Mouse (Mus musculus) stomach, embryonic 14.5 days (tissue): ENCODE measurements around the gene Cacng4. TPM values are rescaled to one million over a fixed set of nuclear protein-coding genes. Genes with fewer than 3 reads are reported as not detected.

ENCODE experiments used
- ATAC-seq: fragments of 200-750 bp; cut with Nextera tagmentation; 2 replicates; pipeline ENCODE4 v1.8.0; 2017; ENCODE audit warnings: low read depth, moderate TSS enrichment; ENCODE audit not compliant: insufficient number of reproducible peaks, insufficient read depth, low FRiP score
- H3K27ac ChIP-seq: fragments of 300-500 bp; sonication (generic); 2 replicates; pipeline ENCODE4 v1.5.1; 2014; ENCODE audit warnings: mild to moderate bottlenecking, low read length, moderate library complexity, mixed read lengths
- H3K27me3 ChIP-seq: fragments of 300-500 bp; sonication (generic); 2 replicates; pipeline ENCODE4 v1.6.1; 2014; ENCODE audit warnings: low read length, control low read depth, mixed read lengths; ENCODE audit not compliant: control insufficient read depth, insufficient read depth
- H3K36me3 ChIP-seq: fragments of 300-500 bp; sonication (generic); 2 replicates; pipeline ENCODE4 v1.6.1; 2014; ENCODE audit warnings: mild to moderate bottlenecking, control low read depth, low read length, moderate library complexity, mixed read lengths; ENCODE audit not compliant: control insufficient read depth, insufficient read depth
- H3K4me1 ChIP-seq: fragments of 300-500 bp; sonication (generic); 2 replicates; pipeline ENCODE4 v1.6.1; 2014; ENCODE audit warnings: low read length, control low read depth, mixed read lengths; ENCODE audit not compliant: control insufficient read depth, insufficient read depth
- H3K4me2 ChIP-seq: fragments of 300-500 bp; sonication (generic); replicated peaks from 2 replicates; pipeline ENCODE4 v1.6.1; 2014; ENCODE audit warnings: low read depth, low read length, control low read depth
- H3K4me3 ChIP-seq: fragments of 300-500 bp; sonication (generic); 2 replicates; pipeline ENCODE4 v1.5.1; 2014; ENCODE audit warnings: low read depth, low read length, control low read depth
- H3K9ac ChIP-seq: fragments of 300-500 bp; sonication (generic); replicated peaks from 2 replicates; pipeline ENCODE4 v1.6.1; 2014; ENCODE audit warnings: low read depth, mild to moderate bottlenecking, control low read depth, low read length, moderate library complexity, mixed read lengths
- H3K9me3 ChIP-seq: fragments of 300-500 bp; sonication (generic); 2 replicates; pipeline ENCODE4 v1.6.1; 2016; ENCODE audit warnings: low read depth, low read length, control low read depth; ENCODE audit not compliant: control insufficient read depth
- WGBS: fragments of 180-500 bp; shearing (Covaris S2); extraction: QIAGEN DNeasy Blood & Tissue Kit; methylation state at CpG from one replicate; pipeline ENCODE4 v1.1.7; 2014; 5-methylcytosine and 5-hydroxymethylcytosine counted together
- polyA plus RNA-seq: library from polyadenylated mRNA; unstranded; fragments of >200 nt; fragmentation: Nextera tagmentation; extraction: Ambion mirVana; gene quantifications from 2 replicates; pipeline ENCODE4 v1.2.1, GENCODE M21; 2014

Gene Cacng4
- polyA plus RNA-seq, 1 experiment from 2014 or later = 7.9 TPM

- no peaks in the 10 kb centered on the region for H3K36me3 ChIP-seq
These were observed 5.0 kb upstream of the Cacng4 start for GRCm38 (mm10) chr11:107799331-107799730.

GRCm38 (mm10) chr11:107796346-107796745, 2.0 kb upstream of the Cacng4 start:
- Histone ChIP-seq H3K9ac (no peak overlapping the region), H3K4me1 (peaks cover 14% of the 10 kb centered on the region; the same call in 1 of the 2 replicates), H3K9me3 (no peaks in the 10 kb centered on the region), H3K4me2 (no peak overlapping the region), H3K27me3 (peaks cover 9% of the 10 kb centered on the region; the same call in 1 of the 2 replicates), H3K36me3 (no peaks in the 10 kb centered on the region), H3K27ac (no peak overlapping the region), H3K4me3 (no peak overlapping the region)
- ATAC-seq = no peak
- WGBS = 27% methylated on average over 7 of the region's 7 CpGs

More at GRCm38 (mm10) chr11:107799331-107799730, 5.0 kb upstream of the Cacng4 start:
- peaks cover 8% of the 10 kb centered on the region; the same call in 1 of the 2 replicates for H3K4me1 ChIP-seq
- ATAC-seq = no peak
- H3K4me3 ChIP-seq = no peak overlapping the region
- no peak overlapping the region for H3K27ac ChIP-seq
- no peak overlapping the region for H3K4me2 ChIP-seq
- no peaks in the 10 kb centered on the region for H3K27me3 ChIP-seq
- no peaks in the 10 kb centered on the region for H3K9me3 ChIP-seq
- WGBS = 36% methylated on average over 9 of the region's 9 CpGs
- no peak overlapping the region for H3K9ac ChIP-seq

- no peak overlapping the region for H3K9ac ChIP-seq
- peaks cover 9% of the 10 kb centered on the region; the same call in 1 of the 2 replicates for H3K27me3 ChIP-seq
- no peak overlapping the region for H3K27ac ChIP-seq
- no peaks in the 10 kb centered on the region for H3K9me3 ChIP-seq
- peak overlapping the region; percentile 97 for H3K4me2 ChIP-seq
- no peak overlapping the region; the same call in 1 of the 2 replicates for H3K4me3 ChIP-seq
- H3K4me1 ChIP-seq = peaks cover 14% of the 10 kb centered on the region; the same call in 1 of the 2 replicates
- no peak for ATAC-seq
- WGBS = 2% methylated on average over 9 of the region's 9 CpGs
- H3K36me3 ChIP-seq = no peaks in the 10 kb centered on the region
These were observed 1.2 kb upstream of the Cacng4 start for GRCm38 (mm10) chr11:107795384-107796035.

GRCm38 (mm10) chr11:107794103-107794493, 259 bp downstream of the Cacng4 start:
- Histone ChIP-seq H3K36me3 (no peaks in the 10 kb centered on the region), H3K9me3 (no peaks in the 10 kb centered on the region), H3K4me2 (peak overlapping the region; percentile 97), H3K4me1 (peaks cover 14% of the 10 kb centered on the region; the same call in 1 of the 2 replicates), H3K9ac (peak overlapping the region; percentile 38; the same call in 1 of the 2 replicates), H3K27ac (peak overlapping the region; percentile 58; the same call in 1 of the 2 replicates), H3K4me3 (peak overlapping the region; percentile 64), H3K27me3 (peaks cover 9% of the 10 kb centered on the region; the same call in 1 of the 2 replicates)
- ATAC-seq = peak; percentile 21; the same call in 1 of the 2 replicates
- WGBS = 1% methylated on average over 41 of the region's 41 CpGs

GRCm38 (mm10) chr11:107793200-107794102, 906 bp downstream of the Cacng4 start:
- H3K4me1 ChIP-seq = peaks cover 14% of the 10 kb centered on the region; the same call in 1 of the 2 replicates
- H3K27me3 ChIP-seq = peaks cover 9% of the 10 kb centered on the region; the same call in 1 of the 2 replicates
- peak overlapping the region; percentile 97 for H3K4me2 ChIP-seq
- no peaks in the 10 kb centered on the region for H3K36me3 ChIP-seq
- peak overlapping the region; percentile 64 for H3K4me3 ChIP-seq
- 2% methylated on average over 61 of the region's 64 CpGs for WGBS
- no peaks in the 10 kb centered on the region for H3K9me3 ChIP-seq
- peak; percentile 7; the same call in 1 of the 2 replicates for ATAC-seq
- H3K27ac ChIP-seq = peak overlapping the region; percentile 58; the same call in 1 of the 2 replicates
- peak overlapping the region; percentile 38; the same call in 1 of the 2 replicates for H3K9ac ChIP-seq

- Histone ChIP-seq H3K27me3 (peaks cover 9% of the 10 kb centered on the region; the same call in 1 of the 2 replicates), H3K27ac (no peak overlapping the region), H3K9me3 (no peaks in the 10 kb centered on the region), H3K9ac (no peak overlapping the region), H3K4me2 (no peak overlapping the region), H3K4me1 (peaks cover 14% of the 10 kb centered on the region; the same call in 1 of the 2 replicates), H3K36me3 (no peaks in the 10 kb centered on the region), H3K4me3 (no peak overlapping the region)
- WGBS = 44% methylated on average over 9 of the region's 9 CpGs
- no peak for ATAC-seq
These were observed 2.2 kb downstream of the Cacng4 start for GRCm38 (mm10) chr11:107792136-107792535.

- Histone ChIP-seq H3K36me3 (no peaks in the 10 kb centered on the region), H3K27ac (no peak overlapping the region), H3K4me1 (no peaks in the 10 kb centered on the region), H3K9ac (no peak overlapping the region), H3K27me3 (no peaks in the 10 kb centered on the region), H3K9me3 (no peaks in the 10 kb centered on the region), H3K4me2 (no peak overlapping the region), H3K4me3 (no peak overlapping the region)
- 71% methylated on average over 3 of the region's 3 CpGs for WGBS
- no peak for ATAC-seq
These were observed 8.6 kb downstream of the Cacng4 start for GRCm38 (mm10) chr11:107785761-107786160.

- H3K9me3 ChIP-seq = no peaks in the 10 kb centered on the region
- H3K4me3 ChIP-seq = no peak overlapping the region
- H3K27me3 ChIP-seq = no peaks in the 10 kb centered on the region
- WGBS = 71% methylated on average over 1 of the region's 1 CpGs
- no peaks in the 10 kb centered on the region for H3K36me3 ChIP-seq
- no peaks in the 10 kb centered on the region for H3K4me1 ChIP-seq
- H3K4me2 ChIP-seq = no peak overlapping the region
- H3K9ac ChIP-seq = no peak overlapping the region
- no peak overlapping the region for H3K27ac ChIP-seq
- no peak for ATAC-seq
These were observed 9.1 kb downstream of the Cacng4 start for GRCm38 (mm10) chr11:107785288-107785687.
